Mouse (Mus musculus): Measurements from ENCODE around the gene Rap1gap2. TPM values are rescaled to one million over a fixed set of nuclear protein-coding genes. Genes with fewer than 3 reads are reported as not detected.

Rap1gap2 gene
- total RNA-seq, 2 experiments from 2014 or later, result 135 to 139 TPM

DNA sequence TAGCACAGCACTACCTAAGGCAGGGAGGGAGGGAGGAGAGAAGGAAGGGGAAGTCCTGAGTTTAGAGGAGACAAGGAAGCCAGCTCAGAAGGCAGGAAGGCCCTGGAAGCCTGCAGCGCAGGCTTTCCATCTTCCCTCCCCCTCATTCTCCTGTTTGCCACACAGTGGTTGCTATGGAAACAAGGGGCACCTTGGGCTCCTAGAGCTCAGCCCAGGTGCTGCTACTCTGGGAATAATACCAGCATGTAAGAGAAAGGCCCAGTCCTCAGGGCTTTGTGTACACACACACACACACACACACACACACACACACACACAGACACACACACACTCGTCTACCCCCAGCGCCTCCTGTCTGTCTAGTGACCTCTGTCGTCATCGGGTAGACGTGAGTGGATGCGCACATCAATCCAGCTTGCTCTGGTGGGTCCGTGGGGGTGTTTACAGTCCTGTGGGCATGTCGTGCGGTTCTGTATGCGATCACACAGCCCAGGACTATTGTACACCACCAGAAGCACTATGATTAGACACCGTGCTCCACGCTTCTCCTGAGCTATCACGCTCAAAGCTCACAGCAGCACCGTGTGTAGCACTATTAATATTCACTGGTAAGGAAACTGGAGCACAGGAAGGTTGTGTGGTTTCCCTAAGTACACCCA is 55.9 kb downstream of the Rap1gap2 start:
- DNase-seq (ENCODE audit: extremely low spot score in 1 of 2, low spot score in 2 of 2), result no peak
- intact Hi-C loops (cut with DNase I), result no loop called here

DNA sequence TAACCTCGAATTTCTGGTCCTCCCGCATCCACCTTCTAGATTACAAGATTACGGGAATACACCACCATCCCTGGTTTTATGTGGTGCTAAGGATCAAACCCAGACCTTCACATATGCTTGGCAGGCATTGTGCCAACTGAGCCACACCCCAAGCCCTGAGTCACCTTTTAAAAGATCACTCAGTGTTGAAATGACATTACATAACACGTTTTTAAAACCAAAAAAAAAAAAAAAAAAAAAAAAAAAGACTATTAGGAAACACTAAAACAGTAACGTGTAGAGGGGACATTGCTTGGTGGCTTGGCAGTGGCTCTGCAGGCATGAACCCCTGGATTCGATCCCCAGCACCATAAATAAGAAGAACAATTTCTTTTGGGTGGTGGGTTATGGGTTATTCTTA is 59.1 kb downstream of the Rap1gap2 start:
- intact Hi-C loops (cut with DNase I), result no loop called here
- no peak for DNase-seq (ENCODE audit: extremely low spot score in 1 of 2, low spot score in 2 of 2)

DNA sequence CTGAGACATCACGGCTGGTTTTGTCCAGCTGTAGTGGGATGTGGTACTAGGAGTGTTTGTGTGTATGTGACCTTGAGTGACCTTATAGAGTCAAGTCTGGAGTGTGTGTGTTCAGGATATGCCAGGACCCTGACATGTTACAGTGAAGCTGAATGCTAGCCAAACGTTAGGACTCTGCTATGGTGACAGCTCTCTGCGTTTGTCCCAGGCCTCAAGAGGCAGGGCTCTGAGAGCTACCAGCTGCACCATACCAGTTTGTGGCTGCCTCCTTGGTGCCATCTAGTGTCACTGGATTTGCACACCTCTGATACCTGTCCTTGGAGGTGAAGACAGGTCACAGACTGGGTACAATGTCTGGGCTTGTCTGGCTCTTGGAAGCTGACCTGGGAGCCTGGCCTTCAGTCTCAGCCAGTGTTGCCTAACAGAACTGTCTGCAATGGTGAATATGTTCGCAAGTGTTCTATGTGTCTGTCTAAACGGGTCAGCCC is 60.1 kb downstream of the Rap1gap2 start:
- intact Hi-C loops (cut with DNase I), result no loop called here

DNA sequence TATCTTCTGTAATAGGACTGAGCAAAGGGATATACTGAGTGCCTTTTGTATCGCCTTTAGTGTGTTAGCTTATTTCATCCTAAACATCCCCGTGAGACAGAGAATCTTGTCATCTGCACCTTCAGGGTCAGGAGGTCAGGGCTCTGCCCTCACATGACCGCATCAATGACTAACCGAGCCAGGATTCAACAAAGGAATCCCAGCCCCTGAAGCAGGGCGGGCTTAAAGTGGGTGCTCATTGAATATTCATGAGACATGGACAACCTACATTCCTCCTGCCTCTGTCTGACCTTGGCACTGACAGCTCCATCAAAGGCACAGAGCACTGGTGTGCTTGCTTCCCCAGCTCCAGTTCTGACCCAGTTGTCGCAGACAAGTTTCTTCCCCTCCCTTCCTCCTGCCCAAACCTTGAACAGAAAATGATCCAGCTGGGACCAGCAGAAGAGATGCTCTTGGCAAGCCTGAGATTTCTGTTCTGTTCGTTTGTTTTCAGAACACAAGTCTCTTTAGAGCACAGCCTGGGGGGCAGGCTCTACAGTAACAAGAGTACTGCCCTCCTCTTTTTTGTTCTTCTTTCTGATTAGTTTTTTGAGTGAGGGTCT is 61.8 kb downstream of the Rap1gap2 start:
- intact Hi-C loops (cut with DNase I), result loop anchor here (5.0 kb wide), 1 partner anchor 172 kb away; no protein-coding TSS in a partner anchor
- no peak for DNase-seq (ENCODE audit: extremely low spot score in 1 of 2, low spot score in 2 of 2)

More for the DNA sequence above, 60.1 kb downstream of the Rap1gap2 start:
- DNase-seq (ENCODE audit: extremely low spot score in 1 of 2, low spot score in 2 of 2), result no peak

DNA sequence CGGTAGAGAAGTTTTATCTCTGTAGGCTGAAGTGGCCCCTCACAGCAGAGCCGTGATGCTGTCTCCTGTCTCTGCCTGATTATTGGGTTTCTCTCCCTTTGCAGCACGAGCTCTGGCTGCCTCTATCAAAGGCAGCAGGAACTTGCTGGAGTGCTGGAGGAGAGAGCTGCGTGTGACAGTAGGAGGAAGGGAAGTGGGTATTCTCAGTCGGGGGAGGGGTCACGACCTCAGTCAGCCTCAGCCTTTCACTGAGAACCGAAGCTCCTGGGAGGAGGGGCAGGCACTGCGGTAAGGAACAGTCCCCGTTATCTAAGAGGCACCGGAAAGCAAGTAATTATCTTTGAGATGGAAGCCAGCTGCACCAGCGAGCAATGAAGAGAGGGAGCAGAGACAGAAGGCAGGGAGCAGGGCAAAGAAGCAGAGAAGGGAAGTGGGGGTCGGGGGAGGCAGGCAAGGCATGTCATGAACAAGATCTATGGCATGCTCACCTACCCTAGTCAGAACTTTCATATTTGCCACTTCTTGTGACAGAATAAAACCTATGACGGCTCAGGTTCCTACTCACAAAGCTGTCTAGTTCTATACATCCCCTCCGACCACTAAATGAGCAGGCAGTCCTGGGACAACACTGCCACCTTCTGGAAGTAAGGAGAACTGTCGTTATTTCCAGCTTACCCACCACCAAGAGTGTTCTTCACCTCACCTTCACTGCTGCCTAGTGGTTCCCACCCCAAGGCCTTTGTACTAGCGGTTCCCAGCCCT is 63.6 kb downstream of the Rap1gap2 start:
- peak; percentile 55 to 57 for DNase-seq (ENCODE audit: extremely low spot score in 1 of 2, low spot score in 2 of 2)
- intact Hi-C loops (cut with DNase I), result loop anchor here (5.0 kb wide), 1 partner anchor 170 kb away; no protein-coding TSS in a partner anchor

DNA sequence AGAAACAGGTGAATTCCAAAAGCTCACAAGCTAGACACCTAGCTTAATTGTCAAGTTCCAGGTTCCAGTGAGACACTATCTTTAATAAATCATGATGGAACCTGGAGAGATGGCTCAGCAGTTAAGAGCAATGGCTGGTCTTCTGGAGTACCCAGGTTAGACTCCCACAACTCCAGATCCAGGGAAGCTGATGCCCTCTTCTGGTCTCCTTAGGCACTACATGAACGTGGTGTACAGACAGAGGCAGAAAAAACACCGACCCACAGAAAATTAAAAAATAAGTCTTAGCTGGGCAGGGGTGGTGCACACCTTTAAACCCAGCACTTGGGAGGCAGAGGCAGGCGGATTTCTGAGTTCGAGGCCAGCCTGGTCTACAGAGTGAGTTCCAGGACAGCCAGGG is 64.5 kb downstream of the Rap1gap2 start:
- DNase-seq (ENCODE audit: extremely low spot score in 1 of 2, low spot score in 2 of 2), result peak in 1 of 2 experiments; percentile 51
- intact Hi-C loops (cut with DNase I), result loop anchor here (5.0 kb wide), 1 partner anchor 169 kb away; no protein-coding TSS in a partner anchor

DNA sequence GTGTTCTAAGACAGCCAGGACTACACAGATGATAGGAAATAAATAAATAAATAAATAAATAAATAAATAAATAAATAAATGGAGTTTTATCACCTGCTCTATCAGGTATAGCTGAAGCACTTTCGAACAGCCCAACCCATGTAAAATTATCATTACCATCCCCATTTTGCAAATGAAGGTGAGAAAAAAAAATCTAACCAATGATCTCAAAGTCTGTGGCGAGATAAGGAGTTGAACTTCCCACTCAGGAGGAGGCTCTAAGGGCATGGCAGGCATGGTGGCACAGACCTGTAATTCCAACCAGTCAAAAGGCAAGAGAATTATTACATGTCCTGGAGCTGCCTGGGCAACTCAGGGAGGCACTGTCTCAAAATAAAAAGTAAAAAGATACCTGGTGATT is 65.2 kb downstream of the Rap1gap2 start:
- intact Hi-C loops (cut with DNase I), result loop anchor here (5.0 kb wide), 1 partner anchor 168 kb away; no protein-coding TSS in a partner anchor
- no peak for DNase-seq (ENCODE audit: extremely low spot score in 1 of 2, low spot score in 2 of 2)

DNA sequence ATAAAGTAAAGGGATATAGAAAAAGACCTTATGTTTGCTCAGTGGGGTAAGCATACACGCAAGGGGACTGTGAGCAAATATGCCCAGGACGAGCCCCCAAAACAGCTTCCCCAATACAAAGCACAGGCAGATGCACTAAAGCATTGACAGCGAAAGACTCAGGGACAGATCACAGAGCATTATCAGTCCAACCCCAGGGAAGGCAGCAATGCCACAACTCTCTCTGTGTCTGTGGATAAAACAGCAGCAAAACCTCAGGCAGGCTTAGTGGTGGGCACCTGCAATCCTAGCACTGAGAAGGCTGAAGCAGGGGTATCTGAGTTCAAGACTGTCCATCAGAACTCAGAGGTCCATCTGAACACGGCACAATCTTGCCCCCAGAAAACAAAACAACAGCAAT is 73.4 kb downstream of the Rap1gap2 start:
- intact Hi-C loops (cut with DNase I), result no loop called here
- no peak for DNase-seq (ENCODE audit: extremely low spot score in 1 of 2, low spot score in 2 of 2)

DNA sequence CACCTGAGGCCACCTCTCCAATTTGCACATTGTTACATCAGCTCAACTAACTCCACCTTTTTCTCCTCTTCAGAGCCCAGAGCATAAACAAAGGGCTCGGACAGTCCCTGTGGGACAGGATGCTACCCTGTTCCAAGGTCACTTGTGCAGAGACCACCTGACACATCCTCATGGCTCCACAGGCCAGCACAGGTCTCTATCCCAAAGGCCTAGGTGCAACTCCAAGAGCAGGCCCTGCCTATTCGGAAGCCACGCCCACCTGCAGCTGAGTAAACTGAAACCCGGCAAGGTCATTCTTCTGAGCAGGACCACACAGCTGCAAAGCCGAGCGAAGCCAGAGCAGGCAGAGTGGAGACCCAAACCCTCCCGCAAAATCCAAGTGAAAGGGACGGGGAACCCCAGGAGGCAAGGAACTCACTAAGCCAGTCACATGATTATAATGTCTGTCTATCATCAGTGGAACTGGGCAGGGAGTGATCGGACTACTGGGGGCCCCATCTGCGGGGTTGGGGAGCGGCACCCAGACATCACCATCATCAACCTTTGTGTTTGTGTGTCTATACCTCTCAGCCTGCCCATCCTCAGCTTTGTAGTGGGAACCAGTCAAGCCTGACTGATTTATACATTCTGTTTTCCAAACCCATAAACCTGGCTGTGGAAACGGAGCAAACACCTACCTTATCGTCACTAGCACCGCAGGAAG is 74.4 kb downstream of the Rap1gap2 start:
- intact Hi-C loops (cut with DNase I), result no loop called here
- DNase-seq (ENCODE audit: extremely low spot score in 1 of 2, low spot score in 2 of 2), result peak in 1 of 2 experiments; percentile 55

DNA sequence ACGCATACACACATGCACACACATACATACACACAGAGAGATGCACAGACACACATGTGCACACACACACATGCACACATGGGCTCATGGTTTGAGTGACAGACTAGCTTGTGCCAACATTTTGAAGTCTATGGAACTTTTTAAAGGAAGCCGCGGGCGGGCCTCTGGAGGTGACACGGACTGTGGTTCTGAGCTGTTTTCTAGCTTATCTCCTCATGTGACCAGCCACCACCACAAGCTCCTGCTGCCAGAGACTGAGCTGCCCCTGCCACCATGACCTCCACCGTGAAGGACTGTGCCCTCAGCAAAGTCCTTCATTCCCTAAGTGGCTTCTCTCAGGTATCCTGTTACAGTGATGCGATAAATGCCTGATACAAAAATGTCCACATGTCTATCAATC is 76.3 kb downstream of the Rap1gap2 start:
- DNase-seq (ENCODE audit: extremely low spot score in 1 of 2, low spot score in 2 of 2), result no peak
- intact Hi-C loops (cut with DNase I), result no loop called here

DNA sequence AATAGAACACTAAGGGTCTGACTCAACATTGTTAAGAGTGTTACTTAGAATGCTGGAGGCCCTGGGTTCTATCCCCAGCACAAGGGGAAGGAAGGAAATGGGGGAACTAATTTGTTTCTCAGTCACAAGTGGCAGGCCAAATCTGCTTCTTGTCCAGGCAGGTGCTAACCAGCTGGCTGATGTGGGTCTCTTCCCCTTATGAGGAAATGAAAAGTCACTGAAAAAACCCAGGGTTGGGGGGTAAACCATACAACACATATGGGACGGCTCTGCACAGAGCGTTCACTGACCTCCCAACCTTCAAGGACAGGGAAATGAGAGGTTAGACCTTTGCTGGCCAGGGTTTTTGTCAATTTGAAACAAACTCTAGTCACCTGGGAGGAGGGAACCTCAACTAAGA is 77.7 kb downstream of the Rap1gap2 start:
- intact Hi-C loops (cut with DNase I), result no loop called here
- no peak for DNase-seq (ENCODE audit: extremely low spot score in 1 of 2, low spot score in 2 of 2)

DNA sequence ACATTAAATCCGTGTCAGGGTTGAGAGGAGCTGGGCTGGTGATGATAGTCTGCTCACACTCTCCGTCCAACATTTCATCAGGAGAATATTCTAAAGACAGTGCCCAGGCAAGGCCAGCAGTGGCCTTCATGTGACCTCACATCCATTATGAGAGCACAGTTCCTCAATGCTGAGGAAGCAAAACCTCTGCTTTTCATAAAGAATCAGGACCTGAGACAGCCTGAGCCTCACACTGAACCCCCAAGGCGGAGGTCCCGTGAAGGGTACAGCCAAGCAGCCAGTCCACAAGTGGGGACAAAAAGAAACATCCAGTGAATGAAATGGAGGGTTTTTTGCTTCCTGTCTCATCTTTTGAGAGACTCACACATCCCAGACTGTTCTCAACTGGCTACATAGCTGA is 78.3 kb downstream of the Rap1gap2 start:
- no peak for DNase-seq (ENCODE audit: extremely low spot score in 1 of 2, low spot score in 2 of 2)
- intact Hi-C loops (cut with DNase I), result no loop called here

DNA sequence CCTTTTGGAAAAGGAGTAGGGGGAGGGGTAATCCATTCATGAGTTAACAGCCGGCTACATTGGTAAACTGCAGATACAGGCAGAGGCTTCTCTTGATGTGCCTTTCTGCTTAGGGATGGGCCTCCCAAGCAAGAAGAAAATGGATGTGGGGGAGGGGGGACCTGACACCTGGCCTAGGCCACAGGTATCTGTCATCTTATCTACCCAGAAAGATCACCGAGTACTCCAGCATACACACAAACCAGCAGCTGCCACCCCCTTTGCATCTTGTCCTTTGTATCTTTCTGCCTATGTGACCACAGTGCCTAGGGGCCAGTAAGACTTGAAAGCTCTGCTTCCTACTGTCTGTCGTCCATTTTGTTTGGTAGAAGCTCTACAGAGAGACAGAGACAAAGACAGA is 79.0 kb downstream of the Rap1gap2 start:
- intact Hi-C loops (cut with DNase I), result no loop called here
- DNase-seq (ENCODE audit: extremely low spot score in 1 of 2, low spot score in 2 of 2), result no peak

DNA sequence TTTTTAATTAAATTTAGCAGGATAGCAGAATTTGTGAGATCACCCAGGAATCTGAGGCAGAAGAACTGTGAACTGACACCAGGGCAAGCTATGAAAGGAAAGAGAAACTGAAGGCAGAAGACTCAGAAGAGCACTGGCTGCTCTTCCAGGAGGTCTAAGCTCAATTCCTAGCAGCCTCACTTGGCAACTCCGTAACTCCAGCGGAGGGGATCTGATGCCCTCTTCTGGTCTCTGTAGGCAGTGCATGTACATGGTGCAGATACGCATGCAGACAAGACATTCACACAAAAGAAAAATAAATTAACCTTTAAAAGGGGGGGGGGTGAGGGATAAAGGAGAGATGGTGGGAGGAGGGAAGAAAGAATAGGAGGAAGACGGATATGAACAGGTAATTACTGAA is 80.9 kb downstream of the Rap1gap2 start:
- intact Hi-C loops (cut with DNase I), result no loop called here
- no peak for DNase-seq (ENCODE audit: extremely low spot score in 1 of 2, low spot score in 2 of 2)

DNA sequence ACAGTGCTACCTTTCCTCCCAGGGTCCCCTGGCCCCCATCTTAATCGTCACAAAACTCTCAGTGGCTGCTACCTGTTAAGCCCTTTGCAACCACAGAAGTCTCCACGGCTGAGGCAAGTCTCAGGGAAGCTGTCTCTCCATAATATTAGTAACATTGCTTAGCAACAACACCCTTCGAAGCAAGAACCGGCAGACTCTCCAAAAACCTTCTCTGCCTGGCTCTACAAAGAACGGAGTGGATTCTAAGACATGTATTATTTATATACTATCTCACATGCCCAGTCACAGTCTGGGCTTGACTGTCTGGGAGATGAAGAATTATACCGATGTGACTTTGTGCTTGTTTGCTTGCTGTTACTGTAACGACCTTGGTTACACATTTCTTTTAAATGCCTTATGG is 83.2 kb downstream of the Rap1gap2 start:
- intact Hi-C loops (cut with DNase I), result no loop called here
- peak in 1 of 2 experiments; percentile 63 for DNase-seq (ENCODE audit: extremely low spot score in 1 of 2, low spot score in 2 of 2)

DNA sequence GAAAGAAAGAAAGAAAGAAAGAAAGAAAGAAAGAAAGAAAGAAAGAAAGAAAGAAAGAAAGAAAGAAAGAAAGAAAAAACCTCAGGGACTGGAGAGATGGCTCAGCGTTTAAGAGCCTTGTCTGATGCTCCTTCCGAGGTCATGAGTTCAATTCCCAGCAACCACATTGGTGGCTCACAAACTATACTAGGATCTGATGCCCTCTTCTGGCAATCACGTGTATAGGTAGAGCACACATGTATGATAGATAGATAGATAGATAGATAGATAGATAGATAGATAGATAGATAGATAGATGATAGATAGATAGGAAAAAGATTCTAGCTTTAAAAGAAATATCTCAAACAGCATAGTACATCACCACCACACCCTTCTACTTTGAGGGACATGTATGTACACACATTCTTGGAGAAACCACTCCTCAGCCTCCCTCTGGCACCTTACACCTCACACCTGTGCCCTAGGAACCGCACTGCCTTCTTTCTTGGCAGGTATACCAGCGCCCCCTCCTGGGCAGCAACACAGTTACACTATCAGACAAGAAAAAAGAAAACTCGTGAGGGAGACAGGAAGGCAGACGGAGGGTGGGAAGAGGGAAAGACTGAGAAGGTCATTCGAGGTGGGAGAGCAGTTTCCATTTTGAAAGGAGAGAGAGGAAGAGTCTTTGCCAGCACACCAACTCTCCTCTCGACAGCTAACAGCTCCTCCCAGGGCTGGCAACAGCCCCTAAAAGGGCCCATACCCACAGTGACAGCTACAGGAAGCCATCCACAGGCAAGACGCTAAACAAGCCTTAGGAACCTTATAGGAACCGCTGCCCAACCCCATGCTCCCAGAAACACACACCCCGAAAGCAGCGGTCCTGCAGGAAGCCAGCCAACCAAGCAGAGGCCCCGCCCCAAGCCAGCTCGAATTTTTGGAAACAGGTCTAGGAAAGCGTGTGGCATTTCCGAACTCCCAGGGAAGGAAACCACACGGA is 84.2 kb downstream of the Rap1gap2 start:
- peak; percentile 45 to 58 for DNase-seq (ENCODE audit: extremely low spot score in 1 of 2, low spot score in 2 of 2)
- intact Hi-C loops (cut with DNase I), result no loop called here

DNA sequence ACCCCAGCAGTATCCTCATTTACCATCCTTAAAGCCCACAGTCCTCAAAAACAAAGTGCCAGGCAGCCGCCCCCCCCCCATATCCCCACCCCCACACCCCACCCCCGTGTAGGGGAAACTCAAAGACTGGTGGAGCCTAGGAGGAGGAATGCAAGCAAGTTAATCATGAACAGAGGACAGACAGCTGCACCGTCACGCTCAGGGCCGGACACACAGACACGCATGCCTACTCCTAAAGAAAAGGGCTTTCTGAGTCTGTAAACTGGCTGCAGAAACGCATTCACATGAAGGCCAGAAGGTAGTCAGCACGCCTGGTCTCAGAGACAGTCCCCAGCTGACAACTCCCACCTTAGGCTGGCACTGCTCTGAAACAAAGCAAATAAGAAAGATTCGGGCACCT is 85.1 kb downstream of the Rap1gap2 start:
- intact Hi-C loops (cut with DNase I), result loop anchor here (2.0 kb wide), 1 partner anchor 149 kb away; no protein-coding TSS in a partner anchor
- no peak for DNase-seq (ENCODE audit: extremely low spot score in 1 of 2, low spot score in 2 of 2)

DNA sequence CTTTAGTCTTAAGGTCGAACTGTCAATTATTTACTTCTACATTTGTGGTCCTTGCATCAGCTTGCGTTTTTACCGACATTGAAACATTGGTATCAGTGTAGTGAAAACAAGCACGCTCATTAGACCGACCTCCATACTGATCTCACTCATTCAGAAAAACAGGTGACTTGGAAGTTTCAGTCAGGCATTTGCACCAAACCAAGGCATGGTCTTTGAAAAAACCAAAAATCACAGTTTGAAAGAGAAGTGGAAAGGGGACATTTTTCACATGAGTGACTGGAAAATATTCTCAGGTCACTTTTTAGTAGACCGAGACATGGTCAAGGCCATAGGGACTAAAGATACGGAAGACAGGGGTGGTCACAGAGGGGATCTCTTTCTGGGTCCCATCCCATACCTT is 85.5 kb downstream of the Rap1gap2 start:
- DNase-seq (ENCODE audit: extremely low spot score in 1 of 2, low spot score in 2 of 2), result no peak
- intact Hi-C loops (cut with DNase I), result loop anchor here (2.0 kb wide), 1 partner anchor 148 kb away; no protein-coding TSS in a partner anchor
